Mouse (Mus musculus): Measurements from ENCODE around the gene Brsk2. TPM values are rescaled to one million over a fixed set of nuclear protein-coding genes. Genes with fewer than 3 reads are reported as not detected.

The Brsk2 gene
- 2.5 and 2.9 TPM in 2 replicates for total RNA-seq (2012; rRNA removed)

- Histone ChIP-seq H3K4me3 (ENCODE audit: insufficient read depth in 1 of 2, low read depth in 1 of 2, low read length in 2 of 2, poor library complexity in 1 of 2, severe bottlenecking in 1 of 2) (peak within 1 kb of the TSS; percentile 78 to 85), H3K9ac (ENCODE audit: insufficient read depth, low read depth, low read length, poor library complexity, severe bottlenecking) (peak within 1 kb of the TSS; percentile 74), H3K27ac (ENCODE audit: insufficient read depth, low read depth, low read length, poor library complexity, severe bottlenecking) (no peak within 1 kb of the TSS), H3K36me3 (ENCODE audit: control insufficient read depth, insufficient read depth, low read length, poor library complexity, severe bottlenecking) (no peaks in the 10 kb centered on the region), H3K4me1 (ENCODE audit: control insufficient read depth in 2 of 2, insufficient read depth in 2 of 2, low read length in 2 of 2, poor library complexity in 1 of 2) (no peaks in the 10 kb centered on the region), H3K9me3 (ENCODE audit: control insufficient read depth, insufficient read depth, low read depth, low read length) (no peaks in the 10 kb centered on the region)
- in situ Hi-C loops (cut with MboI; ENCODE audit: low sequenced_read_pairs in 2 of 2, unreplicated experiment in 2 of 2), result no loop called here
- DNase-seq (ENCODE audit: low read depth, low spot score), result peak; percentile 75
- TF ChIP-seq CHD2 (IDR thresholded peaks at IDR 0.05; ENCODE audit: low read depth, low read length) (peak; percentile 87), MAFK (IDR thresholded peaks at IDR 0.05; ENCODE audit: insufficient read depth, low read depth, low read length) (no peak), ZC3H11A (IDR thresholded peaks at IDR 0.05; ENCODE audit: borderline replicate concordance, low read depth, low read length) (no peak), HCFC1 (IDR thresholded peaks at IDR 0.05; ENCODE audit: borderline replicate concordance, insufficient read depth, low read length) (no peak), ZNF384 (IDR thresholded peaks at IDR 0.05; ENCODE audit: low read depth, low read length) (no peak)
Measured at GRCm38 (mm10) chr7:141948906-141949798, at the start of gene Brsk2. Gene Brsk2 (plus strand): TSS chr7:141949751.

DNA sequence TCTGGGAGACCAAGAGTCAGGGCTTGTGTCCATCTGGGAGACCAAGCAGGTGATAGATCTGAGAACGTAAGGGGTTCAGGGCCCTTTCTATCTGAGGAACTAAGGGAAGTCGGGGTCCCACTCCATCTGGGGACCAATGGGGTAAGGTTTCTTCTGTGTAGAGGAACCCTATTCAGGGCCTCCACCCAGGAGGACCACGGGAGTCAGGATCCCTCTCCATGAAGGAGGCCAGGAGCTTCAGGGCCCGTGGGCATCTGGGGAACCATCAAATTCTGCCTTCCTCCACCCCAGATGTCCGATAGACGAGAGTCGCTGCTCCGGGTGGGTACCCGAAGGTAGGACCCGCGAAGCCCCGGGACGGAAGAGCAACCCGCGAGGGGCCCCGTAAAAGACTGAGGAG, 47.7 kb upstream of the Brsk2 start:
- no peaks in the 10 kb centered on the region for H3K9me3 ChIP-seq (ENCODE audit: control insufficient read depth, insufficient read depth, low read depth, low read length)
- peak overlapping the region; percentile 99 for H3K9ac ChIP-seq (ENCODE audit: insufficient read depth, low read depth, low read length, poor library complexity, severe bottlenecking)
- peaks cover 2% of the 10 kb centered on the region; the same call in 1 of the 2 replicates for H3K36me3 ChIP-seq (ENCODE audit: control insufficient read depth, insufficient read depth, low read length, poor library complexity, severe bottlenecking)
- DNase-seq (ENCODE audit: low read depth, low spot score), result no peak
- in situ Hi-C loops (cut with MboI; ENCODE audit: low sequenced_read_pairs in 2 of 2, unreplicated experiment in 2 of 2), result no loop called here
- TF ChIP-seq MAFK (IDR thresholded peaks at IDR 0.05; ENCODE audit: insufficient read depth, low read depth, low read length), result no peak
- no peak for TF ChIP-seq ZNF384 (IDR thresholded peaks at IDR 0.05; ENCODE audit: low read depth, low read length)
- no peak for TF ChIP-seq CHD2 (IDR thresholded peaks at IDR 0.05; ENCODE audit: low read depth, low read length)
- no peak for TF ChIP-seq HCFC1 (IDR thresholded peaks at IDR 0.05; ENCODE audit: borderline replicate concordance, insufficient read depth, low read length)
- TF ChIP-seq ZC3H11A (IDR thresholded peaks at IDR 0.05; ENCODE audit: borderline replicate concordance, low read depth, low read length), result no peak
- no peak overlapping the region for H3K27ac ChIP-seq (ENCODE audit: insufficient read depth, low read depth, low read length, poor library complexity, severe bottlenecking)
- peak overlapping the region; percentile 94 to 99 for H3K4me3 ChIP-seq (ENCODE audit: insufficient read depth in 1 of 2, low read depth in 1 of 2, low read length in 2 of 2, poor library complexity in 1 of 2, severe bottlenecking in 1 of 2)
- peaks cover 5 to 6% of the 10 kb centered on the region in 2 experiments; a peak in 2 of 4 replicates for H3K4me1 ChIP-seq (ENCODE audit: control insufficient read depth in 2 of 2, insufficient read depth in 2 of 2, low read length in 2 of 2, poor library complexity in 1 of 2)

DNA sequence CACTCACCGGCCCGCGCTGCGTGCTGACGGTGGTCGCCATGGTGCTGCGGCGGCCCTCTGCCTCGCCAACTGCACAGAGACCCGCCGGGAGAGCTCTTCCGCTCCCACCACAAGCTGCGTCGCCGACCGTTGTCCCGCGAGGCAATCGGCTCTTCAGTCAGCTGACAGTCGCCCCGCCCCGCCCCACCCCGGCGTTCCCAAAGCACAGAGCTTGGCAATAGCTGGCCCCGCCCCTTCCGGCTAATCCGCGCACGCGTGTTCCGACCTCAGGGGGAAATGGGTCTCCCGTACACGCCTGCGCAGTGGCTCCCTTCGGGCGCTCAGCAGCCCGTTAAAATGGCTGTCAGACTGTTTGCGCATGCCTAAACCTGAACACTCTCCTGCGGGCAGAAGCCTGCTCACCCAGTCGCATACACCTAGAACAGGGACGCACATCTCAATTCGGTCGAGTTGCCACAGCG, 47.3 kb upstream of the Brsk2 start:
- H3K9ac ChIP-seq (ENCODE audit: insufficient read depth, low read depth, low read length, poor library complexity, severe bottlenecking), result peak overlapping the region; percentile 99
- peaks cover 2% of the 10 kb centered on the region; the same call in 1 of the 2 replicates for H3K36me3 ChIP-seq (ENCODE audit: control insufficient read depth, insufficient read depth, low read length, poor library complexity, severe bottlenecking)
- H3K4me1 ChIP-seq (ENCODE audit: control insufficient read depth in 2 of 2, insufficient read depth in 2 of 2, low read length in 2 of 2, poor library complexity in 1 of 2), result peaks cover 5 to 6% of the 10 kb centered on the region in 2 experiments; a peak in 2 of 4 replicates
- in situ Hi-C loops (cut with MboI; ENCODE audit: low sequenced_read_pairs in 2 of 2, unreplicated experiment in 2 of 2), result no loop called here
- H3K4me3 ChIP-seq (ENCODE audit: insufficient read depth in 1 of 2, low read depth in 1 of 2, low read length in 2 of 2, poor library complexity in 1 of 2, severe bottlenecking in 1 of 2), result peak overlapping the region; percentile 94 to 99
- H3K9me3 ChIP-seq (ENCODE audit: control insufficient read depth, insufficient read depth, low read depth, low read length), result no peaks in the 10 kb centered on the region
- peak; percentile 42; the same call in 1 of the 2 replicates for TF ChIP-seq CHD2 (IDR thresholded peaks at IDR 0.05; ENCODE audit: low read depth, low read length)
- no peak for TF ChIP-seq ZC3H11A (IDR thresholded peaks at IDR 0.05; ENCODE audit: borderline replicate concordance, low read depth, low read length)
- peak; percentile 98 for DNase-seq (ENCODE audit: low read depth, low spot score)
- H3K27ac ChIP-seq (ENCODE audit: insufficient read depth, low read depth, low read length, poor library complexity, severe bottlenecking), result no peak overlapping the region

GRCm38 (mm10) chr7:141902791-141903190, 46.8 kb upstream of the Brsk2 start:
- H3K9ac ChIP-seq (ENCODE audit: insufficient read depth, low read depth, low read length, poor library complexity, severe bottlenecking), result peak overlapping the region; percentile 82
- peaks cover 2% of the 10 kb centered on the region; the same call in 1 of the 2 replicates for H3K36me3 ChIP-seq (ENCODE audit: control insufficient read depth, insufficient read depth, low read length, poor library complexity, severe bottlenecking)
- no peak for DNase-seq (ENCODE audit: low read depth, low spot score)
- no peaks in the 10 kb centered on the region for H3K9me3 ChIP-seq (ENCODE audit: control insufficient read depth, insufficient read depth, low read depth, low read length)
- in situ Hi-C loops (cut with MboI; ENCODE audit: low sequenced_read_pairs in 2 of 2, unreplicated experiment in 2 of 2), result no loop called here
- TF ChIP-seq MAFK (IDR thresholded peaks at IDR 0.05; ENCODE audit: insufficient read depth, low read depth, low read length) (no peak), HCFC1 (IDR thresholded peaks at IDR 0.05; ENCODE audit: borderline replicate concordance, insufficient read depth, low read length) (no peak), ZC3H11A (IDR thresholded peaks at IDR 0.05; ENCODE audit: borderline replicate concordance, low read depth, low read length) (no peak), CHD2 (IDR thresholded peaks at IDR 0.05; ENCODE audit: low read depth, low read length) (no peak), ZNF384 (IDR thresholded peaks at IDR 0.05; ENCODE audit: low read depth, low read length) (no peak)
- no peak overlapping the region for H3K27ac ChIP-seq (ENCODE audit: insufficient read depth, low read depth, low read length, poor library complexity, severe bottlenecking)
- peaks cover 5 to 6% of the 10 kb centered on the region in 2 experiments; a peak in 2 of 4 replicates for H3K4me1 ChIP-seq (ENCODE audit: control insufficient read depth in 2 of 2, insufficient read depth in 2 of 2, low read length in 2 of 2, poor library complexity in 1 of 2)
- H3K4me3 ChIP-seq (ENCODE audit: insufficient read depth in 1 of 2, low read depth in 1 of 2, low read length in 2 of 2, poor library complexity in 1 of 2, severe bottlenecking in 1 of 2), result peak overlapping the region; percentile 66 to 86
